Mouse (Mus musculus) urinary bladder, postnatal 4 days (tissue): ENCODE data around the gene Slpi.
A peak's percentile ranks its signal among the peaks of the same experiment; 100 is the strongest.

Source experiments
- DNase-seq, 2 experiments: peaks; one replicate each; pipeline ENCODE4 v3.0.0; 2021 to 2022; ENCODE audit warnings: low spot score in 2 of 2

Slpi gene

GRCm38 (mm10) chr2:164421306-164421705 is 32.4 kb upstream of the Slpi start:
- no peak for DNase-seq

GRCm38 (mm10) chr2:164419489-164419888 is 30.6 kb upstream of the Slpi start:
- DNase-seq, result no peak

GRCm38 (mm10) chr2:164418308-164418875 is 29.5 kb upstream of the Slpi start:
- DNase-seq, result no peak

- DNase-seq, result no peak
These were observed 28.3 kb upstream of the Slpi start for GRCm38 (mm10) chr2:164417198-164417597.

- DNase-seq, result no peak
These were observed 25.7 kb upstream of the Slpi start for GRCm38 (mm10) chr2:164414581-164414980.

- DNase-seq, result no peak
These were observed 25.3 kb upstream of the Slpi start for GRCm38 (mm10) chr2:164414167-164414566.

- peak in 1 of 2 experiments; percentile 51 for DNase-seq
These were observed 18.8 kb upstream of the Slpi start for GRCm38 (mm10) chr2:164407708-164408107.

GRCm38 (mm10) chr2:164405519-164405918 is 16.6 kb upstream of the Slpi start:
- DNase-seq, result no peak

GRCm38 (mm10) chr2:164405060-164405459 is 16.2 kb upstream of the Slpi start, which contains the start of gene Matn4:
Gene Matn4 (minus strand): TSS chr2:164405160.
- no peak for DNase-seq

- DNase-seq, result peak in 1 of 2 experiments; percentile 35
These were observed 15.4 kb upstream of the Slpi start for GRCm38 (mm10) chr2:164404082-164404990.

GRCm38 (mm10) chr2:164403396-164404081 is 14.6 kb upstream of the Slpi start:
- no peak for DNase-seq

- peak; percentile 63 to 86 for DNase-seq
These were observed 14.0 kb upstream of the Slpi start, which contains the start of gene Rbpjl for GRCm38 (mm10) chr2:164402906-164403305. Gene Rbpjl (plus strand): TSS chr2:164403141.

GRCm38 (mm10) chr2:164396911-164397310 is 8.0 kb upstream of the Slpi start:
- DNase-seq, result no peak

GRCm38 (mm10) chr2:164396076-164396475 is 7.2 kb upstream of the Slpi start:
- DNase-seq, result no peak

GRCm38 (mm10) chr2:164393126-164393525 is 4.2 kb upstream of the Slpi start:
- no peak for DNase-seq

- peak; percentile 75 to 87 for DNase-seq
These were observed 604 bp upstream of the Slpi start for GRCm38 (mm10) chr2:164389499-164389898.

GRCm38 (mm10) chr2:164386953-164387352 is 1.9 kb downstream of the Slpi start:
- DNase-seq, result no peak

GRCm38 (mm10) chr2:164385927-164386763 is 2.8 kb downstream of the Slpi start:
- DNase-seq, result peak in 1 of 2 experiments; percentile 51

- no peak for DNase-seq
These were observed 5.1 kb downstream of the Slpi start for GRCm38 (mm10) chr2:164383656-164384399.

- DNase-seq, result no peak
These were observed 5.9 kb downstream of the Slpi start for GRCm38 (mm10) chr2:164382971-164383370.

GRCm38 (mm10) chr2:164381726-164382125 is 7.2 kb downstream of the Slpi start:
- DNase-seq, result no peak
